Mouse (Mus musculus) liver, embryonic 16.5 days (tissue): ENCODE results near the gene Olfr1276. TPM values are rescaled to one million over a fixed set of nuclear protein-coding genes. Genes with fewer than 3 reads are reported as not detected.

ENCODE experiments used
- ATAC-seq: fragments of 200-750 bp; cut with Nextera tagmentation; 2 replicates; pipeline ENCODE4 v1.8.0; 2017; ENCODE audit warnings: low read depth, mild to moderate bottlenecking, moderate number of reproducible peaks, moderate library complexity
- H3K27ac ChIP-seq: fragments of 300-500 bp; sonication (generic); 2 replicates; pipeline ENCODE4 v1.5.1; 2014; ENCODE audit warnings: mild to moderate bottlenecking, low read length
- H3K27me3 ChIP-seq: fragments of 300-500 bp; sonication (generic); 2 replicates; pipeline ENCODE4 v1.6.1; 2014; ENCODE audit warnings: low read depth, low read length, mixed read lengths; ENCODE audit not compliant: control insufficient read depth, insufficient read depth
- H3K36me3 ChIP-seq: fragments of 300-500 bp; sonication (generic); 2 replicates; pipeline ENCODE4 v1.6.1; 2014; ENCODE audit warnings: mild to moderate bottlenecking; ENCODE audit not compliant: control insufficient read depth, insufficient read depth
- H3K4me1 ChIP-seq: fragments of 300-500 bp; sonication (generic); 2 replicates; pipeline ENCODE4 v1.6.1; 2014; ENCODE audit warnings: low read depth, low read length, mixed read lengths; ENCODE audit not compliant: control insufficient read depth
- H3K4me2 ChIP-seq: fragments of 300-500 bp; sonication (generic); 2 replicates; pipeline ENCODE4 v1.6.1; 2014; ENCODE audit warnings: low read depth, low read length, mixed read lengths
- H3K4me3 ChIP-seq: fragments of 300-500 bp; sonication (generic); 2 replicates; pipeline ENCODE4 v1.5.1; 2014; ENCODE audit warnings: low read depth, mild to moderate bottlenecking, low read length
- H3K9ac ChIP-seq: fragments of 300-500 bp; sonication (generic); 2 replicates; pipeline ENCODE4 v1.6.1; 2014; ENCODE audit warnings: low read depth, low read length
- H3K9me3 ChIP-seq: fragments of 300-500 bp; sonication (generic); replicated peaks from 2 replicates; pipeline ENCODE4 v1.6.1; 2016; ENCODE audit warnings: low read length; ENCODE audit not compliant: control insufficient read depth
- WGBS: fragments of 180-500 bp; shearing (Covaris S2); extraction: QIAGEN DNeasy Blood & Tissue Kit; methylation state at CpG from one replicate; pipeline ENCODE4 v1.1.7; 2014; ENCODE audit not compliant: insufficient replicate concordance; 5-methylcytosine and 5-hydroxymethylcytosine counted together
- polyA plus RNA-seq: library from polyadenylated mRNA; unstranded; fragments of >200 nt; fragmentation: Nextera tagmentation; extraction: Ambion mirVana; gene quantifications from 2 replicates; pipeline ENCODE4 v1.2.1, GENCODE M21; 2015

Gene Olfr1276
- polyA plus RNA-seq, result not detected in 2 replicates

DNA sequence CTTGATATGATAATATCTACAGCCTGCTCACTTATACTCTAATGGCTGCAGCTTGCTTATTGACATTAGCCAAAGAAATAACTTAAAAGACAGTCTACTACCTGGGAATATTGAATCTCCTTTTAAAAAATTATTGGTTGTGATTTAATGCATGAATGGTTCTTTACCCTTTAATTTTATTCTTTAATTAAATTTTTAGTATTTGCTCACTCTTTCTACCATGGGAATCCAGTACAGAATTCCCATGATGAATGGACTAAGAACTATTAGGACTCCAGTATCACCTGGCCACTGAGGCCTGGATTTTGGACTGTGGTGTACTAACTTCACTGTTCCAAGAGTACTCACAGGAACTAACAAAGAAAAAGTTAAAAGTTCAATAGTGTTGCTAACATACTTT, at the start of gene Olfr1276:
TSS of gene Olfr1276 (plus strand) at position 301 of the 400 bp plus-strand sequence.
- Histone ChIP-seq H3K36me3 (no peaks in the 10 kb centered on the region), H3K9ac (no peak within 1 kb of the TSS), H3K4me3 (no peak within 1 kb of the TSS), H3K4me2 (no peak within 1 kb of the TSS), H3K27me3 (no peaks in the 10 kb centered on the region), H3K27ac (no peak within 1 kb of the TSS), H3K4me1 (no peaks in the 10 kb centered on the region), H3K9me3 (no peaks in the 10 kb centered on the region)
- no peak for ATAC-seq

DNA sequence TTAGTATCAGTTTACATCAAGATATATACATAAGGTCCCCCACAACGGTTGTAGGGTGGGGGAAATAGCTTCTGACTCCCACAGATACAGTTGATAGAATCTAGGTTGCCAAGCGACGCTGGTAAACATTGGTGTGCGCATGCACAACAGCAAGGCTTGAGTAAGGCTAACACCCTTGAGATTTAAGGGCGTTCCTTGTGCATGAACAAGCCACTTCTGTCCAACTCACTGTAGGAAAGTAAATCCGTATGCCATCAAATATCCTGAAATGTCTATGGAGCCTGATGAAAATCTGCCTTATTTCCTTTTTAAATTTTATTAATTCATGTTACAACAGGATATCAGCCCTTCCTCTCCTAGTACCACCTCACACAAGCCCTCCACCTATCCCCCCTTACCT, 24.8 kb upstream of the Olfr1276 start, which contains the start of gene 4930430A15Rik:
TSS of gene 4930430A15Rik (minus strand) at position 101 of the 400 bp plus-strand sequence.
- no peak within 1 kb of the TSS for H3K4me2 ChIP-seq
- no peaks in the 10 kb centered on the region for H3K27me3 ChIP-seq
- H3K4me3 ChIP-seq, result no peak within 1 kb of the TSS
- no peaks in the 10 kb centered on the region for H3K4me1 ChIP-seq
- no peaks in the 10 kb centered on the region for H3K36me3 ChIP-seq
- WGBS, result 66% methylated on average over 6 of the region's 6 CpGs
- H3K27ac ChIP-seq, result no peak within 1 kb of the TSS
- no peak for ATAC-seq
- no peak within 1 kb of the TSS for H3K9ac ChIP-seq
- no peaks in the 10 kb centered on the region for H3K9me3 ChIP-seq

DNA sequence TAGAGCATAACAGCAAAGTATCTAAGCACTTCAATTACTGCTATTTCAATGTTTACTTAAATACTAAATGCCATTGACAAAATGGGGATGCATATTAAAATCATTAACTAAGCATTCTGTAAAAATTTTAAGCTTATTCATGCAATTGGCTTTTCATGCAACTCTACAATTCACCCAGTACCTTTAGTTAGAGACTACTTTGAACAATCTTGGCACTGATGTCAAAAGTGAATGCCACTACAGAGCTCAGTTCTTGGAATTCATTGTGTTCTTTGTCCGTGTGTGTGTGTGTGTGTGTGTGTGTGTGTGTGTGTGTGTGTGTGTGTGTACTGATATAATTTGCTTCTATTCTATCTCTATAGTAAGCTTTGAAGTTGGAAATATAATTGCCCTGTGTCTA, 19.1 kb upstream of the Olfr1276 start, which contains the start of gene Olfr1275:
TSS of gene Olfr1275 (minus strand) at position 101 of the 400 bp plus-strand sequence.
- no peak within 1 kb of the TSS for H3K9ac ChIP-seq
- no peaks in the 10 kb centered on the region for H3K9me3 ChIP-seq
- no peaks in the 10 kb centered on the region for H3K4me1 ChIP-seq
- H3K27ac ChIP-seq, result no peak within 1 kb of the TSS
- H3K27me3 ChIP-seq, result no peaks in the 10 kb centered on the region
- no peak within 1 kb of the TSS for H3K4me2 ChIP-seq
- no peak for ATAC-seq
- WGBS, result 67% methylated on average over 1 of the region's 1 CpGs
- H3K4me3 ChIP-seq, result no peak within 1 kb of the TSS
- no peaks in the 10 kb centered on the region for H3K36me3 ChIP-seq

DNA sequence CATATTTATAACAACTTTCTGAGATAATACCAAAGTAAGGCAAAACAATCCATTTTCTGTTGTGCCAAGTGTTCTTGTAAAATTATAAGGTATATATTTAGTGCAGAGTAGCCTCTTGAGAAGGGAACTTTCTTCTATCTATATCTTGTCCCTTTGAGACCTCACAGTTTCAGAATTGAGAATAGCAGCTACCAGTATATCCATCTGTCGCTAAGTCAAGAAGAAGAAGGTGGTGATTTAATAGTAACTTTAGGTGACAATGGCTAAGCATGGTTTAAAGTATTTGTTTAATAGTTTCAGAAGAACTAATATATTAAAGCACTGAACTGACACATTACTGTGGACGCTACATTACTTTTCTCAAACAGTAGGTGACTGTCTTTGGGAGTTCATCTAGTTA, 19.7 kb downstream of the Olfr1276 start, which contains the start of gene Olfr1277:
TSS of gene Olfr1277 (minus strand) at position 101 of the 400 bp plus-strand sequence.
- Histone ChIP-seq H3K27me3 (no peaks in the 10 kb centered on the region), H3K4me3 (no peak within 1 kb of the TSS), H3K4me2 (no peak within 1 kb of the TSS), H3K27ac (no peak within 1 kb of the TSS), H3K36me3 (no peaks in the 10 kb centered on the region), H3K9ac (no peak within 1 kb of the TSS), H3K4me1 (no peaks in the 10 kb centered on the region), H3K9me3 (no peaks in the 10 kb centered on the region)
- no peak for ATAC-seq
- 65% methylated on average over 2 of the region's 2 CpGs for WGBS

DNA sequence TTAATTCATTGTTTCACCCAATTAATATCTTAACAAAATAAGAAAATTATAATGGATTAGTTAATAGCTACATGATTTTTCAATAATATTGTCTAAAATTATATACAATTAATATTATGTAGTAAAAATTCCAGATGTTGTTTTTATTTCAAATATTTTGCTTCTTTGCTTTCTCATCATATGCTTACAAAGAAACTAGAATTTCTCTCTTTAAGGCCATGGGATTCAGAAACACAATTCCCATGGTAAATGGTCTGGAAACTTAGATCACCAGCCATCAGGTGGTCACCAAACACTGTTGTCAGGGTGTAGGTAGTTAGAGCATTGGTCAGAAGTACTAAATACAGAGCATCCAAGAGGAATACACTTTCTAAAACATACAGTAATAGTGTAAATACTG, 35.5 kb downstream of the Olfr1276 start, which contains the start of gene Olfr1278:
TSS of gene Olfr1278 (plus strand) at position 301 of the 400 bp plus-strand sequence.
- no peak within 1 kb of the TSS for H3K9ac ChIP-seq
- H3K27me3 ChIP-seq, result no peaks in the 10 kb centered on the region
- no peak for ATAC-seq

DNA sequence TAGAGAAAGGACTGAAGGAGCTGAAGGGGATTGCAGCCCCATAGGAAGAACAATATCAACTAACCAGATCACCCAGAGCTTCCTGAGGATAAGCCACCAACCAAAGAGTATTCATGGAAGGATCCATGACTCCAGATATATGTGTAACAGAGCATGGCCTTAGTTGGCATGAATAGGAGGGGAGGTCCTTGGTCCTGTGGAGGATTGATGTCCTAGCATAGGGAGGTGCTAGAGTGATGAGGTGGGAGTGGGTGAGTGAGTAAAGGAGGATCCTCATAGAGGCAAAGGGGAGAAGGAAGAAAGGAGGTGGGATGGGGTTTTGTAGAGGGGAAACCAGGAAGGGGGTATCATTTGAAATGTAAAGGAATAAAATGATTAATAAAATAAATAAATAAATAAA, 44.2 kb downstream of the Olfr1276 start:
- Histone ChIP-seq H3K9me3 (no peaks in the 10 kb centered on the region), H3K4me2 (no peak overlapping the region), H3K27ac (no peak overlapping the region), H3K4me3 (no peak overlapping the region), H3K27me3 (no peaks in the 10 kb centered on the region), H3K9ac (no peak overlapping the region), H3K36me3 (no peaks in the 10 kb centered on the region), H3K4me1 (no peaks in the 10 kb centered on the region)
- no peak for ATAC-seq

More for the DNA sequence above, 35.5 kb downstream of the Olfr1276 start, which contains the start of gene Olfr1278:
- Histone ChIP-seq H3K9me3 (no peaks in the 10 kb centered on the region), H3K4me1 (no peaks in the 10 kb centered on the region), H3K4me2 (no peak within 1 kb of the TSS), H3K36me3 (no peaks in the 10 kb centered on the region), H3K4me3 (no peak within 1 kb of the TSS), H3K27ac (no peak within 1 kb of the TSS)

DNA sequence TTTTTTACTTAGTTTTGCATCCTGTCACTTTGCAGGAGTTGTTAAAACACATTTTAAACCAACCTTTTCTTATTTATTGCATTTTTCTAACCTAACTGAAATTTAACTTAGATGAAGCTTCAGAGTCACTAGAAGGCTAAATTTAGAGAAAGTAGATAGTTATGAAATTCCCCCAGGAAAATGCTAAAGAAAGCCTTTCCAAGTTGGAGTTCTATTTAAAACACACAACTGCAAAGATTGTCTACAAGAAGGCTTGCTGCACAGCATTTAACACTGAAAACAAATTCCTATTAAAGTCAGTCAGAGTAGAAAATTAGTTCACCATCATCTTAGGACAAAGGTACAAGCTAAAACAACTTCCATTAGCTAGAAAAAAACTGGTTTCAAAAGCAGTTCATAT, 46.1 kb downstream of the Olfr1276 start, which contains the start of gene Olfr1279:
TSS of gene Olfr1279 (plus strand) at position 262 of the 400 bp plus-strand sequence.
- Histone ChIP-seq H3K4me2 (no peak within 1 kb of the TSS), H3K36me3 (no peaks in the 10 kb centered on the region), H3K27me3 (no peaks in the 10 kb centered on the region), H3K9me3 (no peaks in the 10 kb centered on the region), H3K4me1 (no peaks in the 10 kb centered on the region), H3K4me3 (no peak within 1 kb of the TSS), H3K9ac (no peak within 1 kb of the TSS), H3K27ac (no peak within 1 kb of the TSS)
- ATAC-seq, result no peak

Other genes with a start within 250 kb of the Olfr1276 start
- not detected in 2 replicates for gene Gm13941, start 148.5 kb upstream of the Olfr1276 start, polyA plus RNA-seq
- not detected in 2 replicates for gene Gm15130, start 101.6 kb upstream of the Olfr1276 start, polyA plus RNA-seq
- gene 4930430A15Rik, start 24.9 kb upstream of the Olfr1276 start, polyA plus RNA-seq, result not detected in 2 replicates
- not detected in 2 replicates for gene Olfr1275, start 19.2 kb upstream of the Olfr1276 start, polyA plus RNA-seq
- not detected in 2 replicates for gene Olfr1277, start 19.6 kb downstream of the Olfr1276 start, polyA plus RNA-seq
- gene Olfr1278, start 35.6 kb downstream of the Olfr1276 start, polyA plus RNA-seq, result not detected in 2 replicates
- gene Olfr1279, start 46.1 kb downstream of the Olfr1276 start, polyA plus RNA-seq, result not detected in 2 replicates
- not detected in 2 replicates for gene Olfr1280, start 59.5 kb downstream of the Olfr1276 start, polyA plus RNA-seq
- not detected in 2 replicates for gene Olfr1281, start 72.0 kb downstream of the Olfr1276 start, polyA plus RNA-seq
- gene Olfr1282, start 81.6 kb downstream of the Olfr1276 start, polyA plus RNA-seq, result not detected in 2 replicates
- gene Olfr1283, start 112.3 kb downstream of the Olfr1276 start, polyA plus RNA-seq, result not detected in 2 replicates
- not detected in 2 replicates for gene Olfr1284, start 121.0 kb downstream of the Olfr1276 start, polyA plus RNA-seq
- gene Olfr1286, start 168.6 kb downstream of the Olfr1276 start, polyA plus RNA-seq, result not detected in 2 replicates
- gene Olfr1287, start 194.6 kb downstream of the Olfr1276 start, polyA plus RNA-seq, result not detected in 2 replicates
- not detected in 2 replicates for gene Olfr1288, start 219.6 kb downstream of the Olfr1276 start, polyA plus RNA-seq
- gene Olfr1289, start 226.3 kb downstream of the Olfr1276 start, polyA plus RNA-seq, result not detected in 2 replicates
- gene Olfr1290, start 239.3 kb downstream of the Olfr1276 start, polyA plus RNA-seq, result not detected in 2 replicates
- not detected in 2 replicates for gene Olfr1291-ps1, start 242.7 kb downstream of the Olfr1276 start, polyA plus RNA-seq